8 mouse cellular contexts compared by ENCODE assay signal in the genomic region with DNA sequence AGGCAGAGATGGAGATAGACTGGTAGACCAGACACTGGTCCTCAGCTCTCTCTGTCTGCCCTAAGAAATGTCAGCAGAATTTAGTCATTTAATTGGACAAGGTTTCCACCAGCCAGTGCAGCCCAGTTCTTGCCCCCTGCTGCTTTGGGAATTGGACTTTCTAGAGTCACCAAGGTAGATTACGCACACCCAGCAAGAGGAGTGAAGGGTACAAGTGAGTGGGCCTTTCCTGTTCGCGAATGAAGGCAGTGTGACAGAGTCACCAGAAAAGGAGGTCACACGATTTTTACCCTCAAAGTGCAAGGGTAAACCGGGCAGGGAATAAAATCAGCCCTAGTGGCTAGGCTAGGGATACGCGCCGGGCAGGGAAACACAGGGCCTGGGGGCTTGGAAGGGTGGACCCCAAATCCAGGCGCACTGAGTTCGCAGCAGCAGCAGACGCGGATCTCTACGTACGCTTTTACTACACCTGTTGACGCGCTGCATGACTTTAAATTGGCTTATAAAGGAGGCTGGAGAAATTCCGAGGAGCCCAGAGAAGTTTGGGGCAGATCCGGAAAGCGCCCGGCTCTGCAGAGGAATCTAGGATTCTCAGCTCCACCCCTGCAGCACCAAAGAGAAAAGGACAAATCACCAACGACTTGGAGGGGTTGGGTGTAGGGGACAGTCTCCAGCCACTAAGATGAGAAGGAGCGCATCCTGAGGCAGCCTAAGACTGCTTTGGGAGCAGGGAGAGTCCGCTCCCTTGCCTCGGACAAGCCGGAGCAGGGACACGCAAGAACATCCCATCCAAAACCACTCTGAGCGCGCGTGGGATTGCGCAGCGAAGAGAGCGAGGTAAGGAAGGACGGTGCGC. TPM values are rescaled to one million over a fixed set of nuclear protein-coding genes. Genes with fewer than 3 reads are reported as not detected.
DNase-seq lines count a peak whose midpoint lies in the region; ATAC-seq and TF ChIP-seq lines count a peak whose summit lies in the region.

A gene (plus strand): TSS at position 639 of the 856 bp plus-strand sequence.

- no peak within 1 kb of the TSS for H3K27ac ChIP-seq in forebrain, embryonic 14.5 days (ENCODE audit: low read depth, low read length)
- H3K27ac ChIP-seq in intestine, embryonic 14.5 days (ENCODE audit: low read depth), result no peak within 1 kb of the TSS
- no peak within 1 kb of the TSS for H3K27ac ChIP-seq in midbrain, embryonic 13.5 days

- 4% methylated on average over 34 of the region's 34 CpGs for WGBS in forebrain, embryonic 14.5 days
- WGBS in intestine, embryonic 14.5 days, result 6% methylated on average over 34 of the region's 34 CpGs
- 4% methylated on average over 34 of the region's 34 CpGs for WGBS in midbrain, embryonic 13.5 days

- H3K4me3 ChIP-seq in E14TG2a.4 (replicated peaks; ENCODE audit: low read length), result peak within 1 kb of the TSS; percentile 73
- peak within 1 kb of the TSS; percentile 45 for H3K4me3 ChIP-seq in forebrain, embryonic 14.5 days (ENCODE audit: low read depth, low read length)
- H3K4me3 ChIP-seq in intestine, embryonic 14.5 days (ENCODE audit: low read depth, low read length), result peak within 1 kb of the TSS; percentile 58
- peak within 1 kb of the TSS; percentile 51 for H3K4me3 ChIP-seq in midbrain, embryonic 13.5 days (replicated peaks)

- ATAC-seq in forebrain, embryonic 14.5 days, result peak; percentile 21
- peak; percentile 59; the same call in 1 of the 2 replicates for ATAC-seq in intestine, embryonic 14.5 days (replicated peaks; ENCODE audit: low FRiP score, low TSS enrichment, low read depth)
- ATAC-seq in midbrain, embryonic 13.5 days, result peak; percentile 48

- H3K4me1 ChIP-seq in E14TG2a.4 (replicated peaks; ENCODE audit: low read depth, low read length), result peaks cover 18% of the 10 kb centered on the region
- H3K4me1 ChIP-seq in forebrain, embryonic 14.5 days (ENCODE audit: control insufficient read depth, insufficient read depth, low read length), result peaks cover 7% of the 10 kb centered on the region; the same call in 1 of the 2 replicates
- H3K4me1 ChIP-seq in intestine, embryonic 14.5 days (replicated peaks; ENCODE audit: control insufficient read depth, insufficient read depth, low read length), result peaks cover 4% of the 10 kb centered on the region; the same call in 1 of the 2 replicates
- peaks cover 16% of the 10 kb centered on the region for H3K4me1 ChIP-seq in midbrain, embryonic 13.5 days (replicated peaks)

- H3K36me3 ChIP-seq in E14TG2a.4 (ENCODE audit: insufficient read depth, low read length), result no peaks in the 10 kb centered on the region
- H3K36me3 ChIP-seq in forebrain, embryonic 14.5 days (ENCODE audit: control insufficient read depth, insufficient read depth, low read length), result no peaks in the 10 kb centered on the region
- H3K36me3 ChIP-seq in intestine, embryonic 14.5 days (ENCODE audit: control insufficient read depth, insufficient read depth, low read length), result no peaks in the 10 kb centered on the region
- H3K36me3 ChIP-seq in midbrain, embryonic 13.5 days, result no peaks in the 10 kb centered on the region

- peak within 1 kb of the TSS; percentile 90 for H3K4me2 ChIP-seq in forebrain, embryonic 14.5 days (ENCODE audit: low read length)
- peak within 1 kb of the TSS; percentile 96 for H3K4me2 ChIP-seq in intestine, embryonic 14.5 days (ENCODE audit: low read length)
- peak within 1 kb of the TSS; percentile 92 for H3K4me2 ChIP-seq in midbrain, embryonic 13.5 days (replicated peaks)

- peak; percentile 16 for DNase-seq in adrenal gland, adult 2 months
- DNase-seq in adrenal gland, adult 18-20 months (ENCODE audit: low spot score in 2 of 2), result no peak
- DNase-seq in forebrain, embryonic 14.5 days (ENCODE audit: low spot score), result peak; percentile 22
- peak; percentile 71 for DNase-seq in intestine, embryonic 14.5 days (ENCODE audit: low spot score)
- DNase-seq in frontal cortex, postnatal 10 days (ENCODE audit: low spot score in 2 of 2), result no peak
- DNase-seq in yolk sac, embryonic 10.5 days (ENCODE audit: low spot score), result no peak

- no peaks in the 10 kb centered on the region for H3K9me3 ChIP-seq in E14TG2a.4 (ENCODE audit: low read length)
- no peaks in the 10 kb centered on the region for H3K9me3 ChIP-seq in forebrain, embryonic 14.5 days (replicated peaks; ENCODE audit: control insufficient read depth, low read length)
- no peaks in the 10 kb centered on the region for H3K9me3 ChIP-seq in intestine, embryonic 14.5 days (ENCODE audit: control insufficient read depth, low read length)
- no peaks in the 10 kb centered on the region for H3K9me3 ChIP-seq in midbrain, embryonic 13.5 days

- peak within 1 kb of the TSS; percentile 56 for H3K9ac ChIP-seq in forebrain, embryonic 14.5 days (ENCODE audit: low read length)
- peak within 1 kb of the TSS; percentile 46 for H3K9ac ChIP-seq in intestine, embryonic 14.5 days (ENCODE audit: low read length)
- H3K9ac ChIP-seq in midbrain, embryonic 13.5 days (replicated peaks), result peak within 1 kb of the TSS; percentile 62

- peaks cover 32% of the 10 kb centered on the region for H3K27me3 ChIP-seq in E14TG2a.4 (ENCODE audit: insufficient read depth, low read length)
- H3K27me3 ChIP-seq in forebrain, embryonic 14.5 days (replicated peaks; ENCODE audit: control insufficient read depth, insufficient read depth, low read length), result peaks cover 26% of the 10 kb centered on the region
- peaks cover 37% of the 10 kb centered on the region for H3K27me3 ChIP-seq in intestine, embryonic 14.5 days (replicated peaks; ENCODE audit: control insufficient read depth, insufficient read depth, low read length)
- H3K27me3 ChIP-seq in midbrain, embryonic 13.5 days, result peaks cover 44% of the 10 kb centered on the region

- TF ChIP-seq CTCF in E14TG2a.4 (conservative IDR thresholded peaks at IDR 0.05; ENCODE audit: low read length), result no peak; the same call in 1 of the 2 replicates

RNA-seq across cellular contexts. Expression of the gene that starts here (rescaled TPM):
- total RNA-seq in adrenal gland, adult 2 months (2021), result 1 to 10 TPM; 1.7 to 3.3 TPM
- 1.4 and 2.7 TPM in 2 replicates for polyA plus RNA-seq in adrenal gland, adult 2 months (2012; rRNA removed)
- 1 to 10 TPM; 1.5 to 1.9 TPM for total RNA-seq in adrenal gland, adult 18-20 months (2021)
- 0.80 and 1.0 TPM in 2 replicates for polyA plus RNA-seq in forebrain, embryonic 14.5 days (2014; fragmentation: Nextera tagmentation; extraction: Ambion mirVana)
- 2.9 and 4.7 TPM in 2 replicates for polyA plus RNA-seq in intestine, embryonic 14.5 days (2014; fragmentation: Nextera tagmentation; extraction: Ambion mirVana)
- 1.2 and 1.9 TPM in 2 replicates for polyA plus RNA-seq in midbrain, embryonic 13.5 days (2015; fragmentation: Nextera tagmentation; extraction: Ambion mirVana)

Comparison
In these comparisons a context has a peak if more than half of its experiments do, and no peak if none do; other contexts are left out.
1. DNase-seq: peak in adrenal gland, adult 2 months (single experiment), forebrain, embryonic 14.5 days (single experiment) and intestine, embryonic 14.5 days (single experiment); none in adrenal gland, adult 18-20 months (0 of 2), frontal cortex, postnatal 10 days (0 of 2) and yolk sac, embryonic 10.5 days (single experiment).
2. Peak in every context shown above with its lines, with median percentiles within 50 percentile points of each other: H3K4me3 ChIP-seq, ATAC-seq, H3K4me2 ChIP-seq and H3K9ac ChIP-seq.